Mouse (Mus musculus): Measurements from ENCODE around the gene Dnah9.

The Dnah9 gene

DNA sequence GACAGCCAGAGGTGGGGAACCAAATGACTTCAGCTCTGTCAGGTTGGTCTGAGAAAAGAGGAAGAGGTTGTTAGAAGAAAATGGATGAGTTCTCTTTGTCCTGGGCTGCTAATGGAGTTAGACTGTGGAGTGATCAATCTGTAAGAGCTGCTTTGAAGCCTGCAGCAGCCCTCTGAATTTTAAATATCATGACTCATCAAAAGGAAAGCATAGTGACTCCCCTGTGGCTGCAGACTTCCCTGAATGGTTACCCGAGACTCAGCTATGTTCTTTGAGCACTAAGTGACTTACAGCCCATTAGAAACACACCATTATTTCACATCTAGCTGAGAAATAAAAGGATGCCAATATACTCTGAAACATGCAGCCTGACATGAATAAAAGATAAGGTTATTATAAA, 240.4 kb downstream of the Dnah9 start:
- no peak for DNase-seq (ENCODE audit: low spot score in 2 of 2)

DNA sequence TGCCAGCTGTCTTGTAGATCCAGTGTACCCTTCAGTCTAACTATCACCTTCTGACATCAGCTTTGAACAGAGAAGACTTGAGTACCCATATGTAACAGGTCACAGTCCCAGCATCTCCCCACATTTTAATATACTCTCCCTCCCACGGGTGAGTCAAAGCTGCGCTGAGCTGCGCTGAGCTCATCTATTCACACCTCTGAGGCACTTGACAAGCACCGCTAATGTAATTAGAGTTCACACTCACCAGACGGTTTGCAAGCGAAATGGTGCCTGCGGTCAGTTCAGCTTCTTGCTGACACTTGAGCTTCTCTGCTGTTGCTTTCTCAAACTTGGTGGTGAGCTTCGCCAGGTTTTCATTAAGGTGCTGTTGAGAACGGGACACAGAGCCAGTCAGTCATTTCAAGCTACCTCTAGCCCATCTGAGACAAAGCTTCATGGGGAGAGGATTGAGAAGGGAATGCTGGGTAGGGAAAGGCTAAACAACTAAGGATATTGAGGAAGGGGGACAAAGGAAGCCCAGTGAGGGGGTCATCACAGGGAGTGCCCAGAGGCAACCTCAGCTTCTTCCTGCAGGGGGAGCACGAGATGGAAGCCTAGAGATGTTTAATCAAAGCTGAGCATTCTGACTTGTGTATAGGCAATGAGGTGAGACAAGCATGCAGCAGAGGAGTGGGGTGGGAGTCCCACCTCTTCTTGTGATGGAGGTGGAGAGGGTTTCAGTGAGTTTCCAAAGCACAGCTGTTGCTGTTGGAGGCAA, 249.7 kb downstream of the Dnah9 start:
- no peak for DNase-seq (ENCODE audit: low spot score in 2 of 2)

DNA sequence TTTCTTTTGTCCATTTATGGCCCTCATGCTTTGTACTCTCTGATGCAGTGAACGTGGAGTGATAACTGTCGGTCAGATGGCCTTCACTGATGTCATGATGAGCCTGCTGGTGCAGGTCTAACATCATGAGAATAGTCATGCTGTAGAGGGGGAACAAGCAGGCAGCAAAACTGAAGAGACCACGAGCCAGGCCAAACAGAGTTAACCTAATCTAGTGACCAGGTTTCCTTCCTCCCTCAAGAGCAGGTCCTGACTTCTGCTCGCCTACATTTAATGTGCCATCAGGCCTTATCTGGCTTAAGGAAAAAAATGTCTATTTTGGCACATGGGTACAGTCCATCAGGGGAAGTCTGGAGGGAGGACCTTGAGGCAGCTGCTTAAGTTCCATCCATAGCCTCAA, 259.2 kb downstream of the Dnah9 start:
- DNase-seq (ENCODE audit: low spot score in 2 of 2), result no peak

DNA sequence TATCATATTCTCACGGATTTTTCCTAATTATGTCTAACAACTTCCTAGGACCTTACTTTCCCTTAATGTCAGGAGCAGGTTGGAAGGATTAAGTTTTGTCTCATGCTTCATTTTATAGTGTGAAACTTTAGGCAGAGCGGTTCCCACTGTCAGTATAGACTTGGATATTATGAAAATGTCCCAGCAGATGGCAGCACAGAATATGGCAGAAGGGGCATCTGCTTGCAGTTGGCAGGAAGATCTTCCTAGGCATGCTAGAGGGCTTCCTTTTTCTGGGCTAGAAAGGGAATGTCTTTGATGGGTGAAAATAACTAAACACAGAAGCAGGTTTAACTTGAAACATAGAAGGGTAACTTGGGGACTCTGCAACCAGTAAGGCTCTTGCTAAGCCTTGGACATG, 262.9 kb downstream of the Dnah9 start:
- peak in 1 of 2 experiments; percentile 37 for DNase-seq (ENCODE audit: low spot score in 2 of 2)

DNA sequence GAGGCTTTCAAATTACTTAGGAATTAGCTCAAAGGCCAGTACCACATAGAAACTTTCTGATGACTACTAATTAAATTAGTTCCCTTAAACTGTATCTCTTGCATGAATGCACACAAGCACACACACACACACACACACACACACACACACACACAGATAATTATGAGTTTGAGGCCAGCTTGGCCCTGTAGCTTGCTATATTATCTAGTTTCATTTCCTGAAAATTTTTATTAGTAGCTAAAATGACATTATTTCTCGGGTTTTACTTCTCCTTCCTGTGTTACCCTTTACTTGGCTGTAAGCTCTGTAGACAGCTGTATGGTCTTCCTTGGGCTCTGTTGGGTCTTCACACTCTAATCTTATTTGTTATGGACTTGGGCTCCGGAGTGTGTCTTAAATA, 264.4 kb downstream of the Dnah9 start:
- no peak for DNase-seq (ENCODE audit: low spot score in 2 of 2)

DNA sequence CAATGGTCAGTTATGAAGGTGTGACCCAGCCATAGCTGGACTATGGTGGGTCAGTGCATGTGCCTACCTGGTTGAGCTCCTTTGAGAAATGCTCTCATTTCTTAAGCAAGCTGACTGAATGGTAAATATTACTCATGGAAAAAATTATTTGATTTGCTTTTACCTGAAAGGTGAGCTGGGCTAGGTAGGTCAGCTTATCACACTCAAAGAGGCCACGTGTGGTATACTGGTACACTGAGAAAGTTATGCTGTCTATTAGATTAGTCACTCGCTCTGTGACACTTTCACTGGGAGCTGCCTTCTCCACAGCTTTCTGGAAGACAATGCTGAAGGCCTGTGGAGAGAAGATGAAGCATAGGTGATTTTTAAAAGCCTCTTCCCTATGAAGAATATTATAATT, 286.9 kb downstream of the Dnah9 start:
- no peak for DNase-seq (ENCODE audit: low spot score in 2 of 2)

DNA sequence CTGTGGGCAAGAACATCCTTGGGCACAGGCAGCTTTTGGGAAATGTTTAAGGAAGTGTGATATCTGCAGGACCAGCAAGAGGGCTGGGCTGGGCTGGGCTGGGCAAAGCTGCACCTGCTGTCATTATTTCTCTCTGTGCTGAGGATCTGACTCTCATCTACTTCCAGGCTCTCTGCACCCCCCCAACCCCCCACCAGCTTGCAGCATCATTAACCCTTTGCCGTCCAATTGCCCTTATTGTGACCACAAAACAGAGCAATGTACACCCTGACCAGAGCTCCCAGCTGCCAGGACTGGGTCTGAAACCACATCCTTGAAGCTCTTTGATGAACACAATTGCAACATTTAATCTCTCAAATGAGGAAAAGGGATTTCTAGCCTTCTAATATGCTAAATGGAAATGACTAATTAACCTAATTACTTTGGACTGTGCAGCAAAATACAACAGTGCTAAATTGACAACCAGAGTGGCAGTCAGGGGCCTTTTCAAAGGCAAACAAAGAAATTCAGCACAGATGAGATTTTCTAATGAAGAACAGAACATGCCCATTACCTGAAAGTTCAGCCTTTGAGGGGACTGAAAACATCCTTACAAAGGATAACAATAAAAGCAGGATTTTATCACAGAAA, 291.1 kb downstream of the Dnah9 start:
- DNase-seq (ENCODE audit: low spot score in 2 of 2), result no peak

DNA sequence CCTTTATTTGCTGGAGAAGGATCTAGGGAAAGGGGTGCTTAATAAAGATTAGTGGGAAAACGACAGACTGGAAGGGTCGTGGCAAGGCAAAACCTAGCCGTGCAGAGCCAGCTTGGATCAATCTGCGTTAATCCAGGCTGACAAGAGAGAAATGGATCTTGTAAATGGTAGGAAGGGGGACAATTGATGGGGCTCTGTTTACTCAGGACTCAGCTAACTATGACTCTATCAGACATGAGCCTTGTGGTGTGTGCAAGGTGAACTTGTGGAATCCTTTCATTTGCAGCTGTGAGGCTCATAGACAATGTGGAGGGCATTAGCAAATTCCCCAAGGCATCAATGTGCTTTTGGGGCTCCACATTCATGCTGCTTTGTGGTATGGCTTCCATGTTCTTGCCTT, 306.9 kb downstream of the Dnah9 start:
- no peak for DNase-seq (ENCODE audit: low spot score in 2 of 2)

DNA sequence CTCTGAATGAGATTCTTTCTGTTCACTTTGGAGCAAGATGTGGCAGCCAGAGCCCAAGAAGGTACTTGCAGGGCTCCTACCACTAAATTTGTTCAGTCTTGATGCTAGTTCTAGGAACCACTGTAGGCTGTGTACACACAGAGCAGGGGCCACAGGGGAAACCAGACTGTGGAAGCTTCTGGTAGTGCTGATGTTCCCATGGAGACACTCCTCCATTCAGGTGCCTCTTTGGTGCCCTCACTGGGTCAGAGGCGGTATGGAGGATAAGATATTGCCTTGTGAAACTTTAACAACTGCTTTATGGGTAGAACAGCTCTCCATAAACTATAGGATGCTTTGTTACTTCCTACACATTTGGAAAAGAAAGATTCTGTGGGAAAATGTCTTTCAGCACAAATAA, 316.3 kb downstream of the Dnah9 start:
- no peak for DNase-seq (ENCODE audit: low spot score in 2 of 2)

DNA sequence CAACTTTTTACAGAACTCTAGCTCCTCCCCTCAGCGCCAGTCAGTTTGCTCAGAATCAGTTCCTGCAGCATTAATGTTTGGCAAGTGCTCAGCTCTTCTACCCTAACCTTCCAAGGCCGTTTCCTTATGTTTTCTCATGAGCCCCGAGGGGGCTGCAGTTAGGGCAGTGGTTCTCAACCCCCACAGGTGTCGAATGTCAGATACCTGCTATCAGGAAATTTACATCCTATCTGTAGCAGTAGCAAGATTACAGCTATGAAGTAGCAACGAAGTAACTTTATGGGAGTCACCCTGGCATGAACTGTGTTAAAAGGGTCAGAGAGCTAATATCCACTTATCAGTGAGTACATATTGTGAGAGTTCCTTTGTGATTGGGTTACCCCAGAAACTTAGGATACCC, 321.9 kb downstream of the Dnah9 start:
- no peak for DNase-seq (ENCODE audit: low spot score in 2 of 2)

DNA sequence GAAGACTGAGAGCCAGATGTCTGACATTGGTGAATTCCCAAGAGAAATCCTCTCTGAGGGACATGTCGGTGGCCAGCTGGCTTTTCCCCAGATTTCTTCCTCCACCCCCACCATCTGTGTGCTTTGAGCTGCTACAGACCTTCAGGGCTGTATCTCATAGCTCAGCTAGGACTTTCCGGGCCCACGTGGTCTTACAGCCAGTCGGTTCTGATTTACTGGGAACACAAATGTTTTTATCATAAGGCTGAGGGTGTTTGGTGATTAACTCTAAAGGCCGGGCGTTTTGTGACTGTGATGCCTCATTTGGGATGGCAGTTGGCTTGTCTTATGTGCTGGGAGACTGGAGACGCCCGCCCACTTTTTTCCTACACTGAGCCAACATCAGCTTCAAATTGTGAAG, 329.4 kb downstream of the Dnah9 start:
- DNase-seq (ENCODE audit: low spot score in 2 of 2), result peak; percentile 13 to 17

DNA sequence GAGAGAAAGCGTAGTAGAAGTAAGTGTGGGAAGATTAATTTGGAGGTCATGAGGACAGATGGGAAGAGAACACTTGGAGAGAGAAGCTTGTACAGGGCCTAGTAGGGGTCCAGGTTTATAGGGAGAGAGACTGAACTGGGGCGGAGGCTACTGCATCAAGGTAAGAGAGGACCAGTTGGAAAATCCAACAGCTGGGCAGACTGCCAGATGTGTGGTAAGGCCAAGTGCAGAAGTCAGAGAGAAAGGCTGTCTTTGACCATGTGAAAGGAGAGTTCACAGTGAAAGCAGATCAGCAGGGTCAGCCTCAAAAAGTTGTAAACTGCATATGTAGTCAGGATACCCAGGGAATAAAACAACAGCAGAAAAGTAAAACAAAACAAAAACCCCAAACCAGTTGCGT, 343.8 kb downstream of the Dnah9 start:
- no peak for DNase-seq (ENCODE audit: low spot score in 2 of 2)

DNA sequence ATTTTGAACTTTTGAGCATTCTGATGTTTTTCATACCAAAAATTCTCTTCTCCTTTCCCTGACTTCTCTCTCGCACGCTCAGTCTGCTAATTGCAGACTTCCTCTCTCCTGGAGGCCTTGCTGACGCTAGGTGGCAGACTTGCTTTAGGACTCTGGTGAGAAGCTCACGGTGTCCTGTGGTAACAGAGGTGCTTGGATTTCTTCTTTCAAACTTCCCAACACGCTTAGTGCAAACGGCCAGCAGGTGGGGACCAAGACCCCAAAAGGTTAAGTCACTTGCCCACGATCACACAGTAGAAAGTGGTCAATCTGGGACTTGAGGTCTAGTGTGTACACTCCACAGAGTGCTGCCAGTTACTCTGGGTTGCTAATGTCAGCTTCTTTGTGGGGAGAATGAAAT, 347.5 kb downstream of the Dnah9 start:
- DNase-seq (ENCODE audit: low spot score in 2 of 2), result peak; percentile 32 to 66

DNA sequence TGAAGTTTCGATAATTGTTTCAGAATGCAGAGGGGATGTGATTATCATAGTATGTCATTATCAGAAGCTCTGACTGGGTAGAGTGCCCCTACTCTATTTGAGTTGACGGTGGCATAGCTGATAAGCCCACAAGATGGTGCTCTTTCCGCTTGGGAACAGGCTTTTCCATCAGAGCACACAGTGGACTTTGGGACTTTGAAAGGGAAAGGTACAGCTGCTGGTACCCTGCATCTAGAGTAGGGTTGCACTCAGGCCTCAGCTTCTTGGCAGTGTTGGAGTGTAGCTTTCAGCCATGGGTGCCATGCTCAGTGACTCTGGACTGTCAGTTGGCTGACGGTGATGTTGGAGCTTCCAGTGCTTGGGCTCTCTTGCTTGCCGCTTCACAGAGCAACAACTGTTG, 348.1 kb downstream of the Dnah9 start:
- no peak for DNase-seq (ENCODE audit: low spot score in 2 of 2)

DNA sequence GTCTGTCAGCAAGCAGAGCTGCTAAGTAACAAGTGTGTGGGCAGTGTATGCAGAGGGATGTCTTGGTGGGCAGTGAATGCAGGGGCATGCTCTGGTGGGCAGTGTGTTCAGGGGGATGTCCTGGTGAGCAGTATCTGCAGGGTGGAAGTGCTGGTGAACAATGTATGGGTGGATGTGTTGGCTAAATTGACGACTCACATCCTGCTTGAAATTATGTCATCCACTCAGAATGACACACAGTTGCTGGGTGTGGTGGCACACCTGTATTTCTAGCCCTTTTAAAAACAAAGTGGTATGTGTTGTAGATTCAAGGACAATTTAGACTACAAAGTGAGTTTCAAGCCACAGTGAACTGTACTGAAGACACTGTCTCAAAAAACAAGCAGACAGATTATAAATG, 350.2 kb downstream of the Dnah9 start:
- DNase-seq (ENCODE audit: low spot score in 2 of 2), result no peak

DNA sequence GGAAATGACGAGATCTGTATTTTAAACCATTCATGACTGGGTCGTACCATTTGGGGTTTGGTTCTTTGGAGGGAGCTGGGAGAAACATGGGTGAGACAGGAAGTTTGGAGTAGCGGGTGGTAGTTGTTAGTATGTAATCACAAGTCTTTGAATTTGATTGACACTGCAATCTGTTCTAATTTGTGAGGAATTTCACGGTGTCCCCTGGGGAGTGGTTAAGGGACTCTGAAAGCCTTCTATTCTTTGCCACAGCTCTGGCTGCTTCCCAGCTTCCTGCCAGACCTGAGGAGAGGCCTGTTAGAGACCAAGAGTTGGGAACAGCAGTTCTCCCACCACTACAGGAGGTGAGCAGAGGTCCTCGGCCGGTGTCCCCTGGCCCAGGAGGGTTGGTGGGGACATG, 352.1 kb downstream of the Dnah9 start:
- no peak for DNase-seq (ENCODE audit: low spot score in 2 of 2)

DNA sequence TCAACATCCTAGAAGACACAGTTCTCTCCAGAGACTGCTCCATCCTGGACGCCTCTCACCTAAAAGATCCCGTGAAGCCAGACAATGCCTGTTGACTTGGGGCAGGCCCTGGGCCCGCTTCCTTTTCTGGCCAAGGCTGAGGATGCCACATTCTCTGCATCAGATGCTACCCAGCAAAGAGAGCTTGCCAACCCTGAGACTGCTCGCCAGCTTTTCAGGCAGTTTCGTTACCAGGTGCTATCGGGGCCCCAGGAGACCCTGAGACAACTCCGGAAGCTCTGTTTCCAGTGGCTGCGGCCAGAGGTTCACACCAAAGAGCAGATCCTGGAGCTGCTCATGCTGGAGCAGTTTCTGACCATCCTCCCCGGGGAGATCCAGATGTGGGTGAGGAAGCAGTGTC, 354.0 kb downstream of the Dnah9 start:
- DNase-seq (ENCODE audit: low spot score in 2 of 2), result no peak

DNA sequence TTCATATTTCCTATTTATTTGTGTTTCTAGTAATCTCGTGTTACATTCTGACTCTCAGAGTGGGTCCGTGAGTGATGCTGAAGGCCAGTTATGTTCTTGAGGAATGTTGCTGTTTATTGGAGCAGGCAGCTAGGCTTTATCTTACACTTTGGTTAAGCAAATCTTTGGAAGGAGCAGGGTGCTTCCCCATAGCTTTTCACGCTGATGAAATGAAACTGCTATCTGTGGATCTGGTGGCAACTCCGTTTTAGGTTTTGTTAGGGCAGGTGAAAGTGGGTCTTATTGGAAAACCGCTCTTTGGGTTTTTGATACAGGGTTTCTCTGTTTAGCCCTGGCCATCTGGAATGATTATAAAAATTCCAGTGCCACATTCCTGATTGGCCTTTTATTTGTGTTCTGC, 356.3 kb downstream of the Dnah9 start:
- DNase-seq (ENCODE audit: low spot score in 2 of 2), result no peak

DNA sequence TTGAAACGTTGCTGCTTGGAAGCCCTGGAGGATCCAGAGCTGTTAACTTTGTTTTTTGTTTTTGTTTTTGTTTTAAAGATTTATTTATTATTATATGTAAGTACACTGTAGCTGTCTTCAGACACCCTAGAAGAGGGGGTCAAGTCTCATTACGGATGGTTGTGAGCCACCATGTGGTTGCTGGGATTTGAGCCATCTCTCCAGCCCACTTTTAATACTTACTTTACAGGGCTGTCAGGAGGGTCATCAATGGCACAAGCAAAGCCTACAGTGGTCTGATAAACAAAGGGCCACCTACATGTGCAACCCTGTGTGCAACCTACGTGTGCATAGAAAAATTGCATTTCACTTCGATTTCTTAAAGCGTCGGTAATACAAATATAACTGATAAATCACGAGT, 360.8 kb downstream of the Dnah9 start:
- no peak for DNase-seq (ENCODE audit: low spot score in 2 of 2)

DNA sequence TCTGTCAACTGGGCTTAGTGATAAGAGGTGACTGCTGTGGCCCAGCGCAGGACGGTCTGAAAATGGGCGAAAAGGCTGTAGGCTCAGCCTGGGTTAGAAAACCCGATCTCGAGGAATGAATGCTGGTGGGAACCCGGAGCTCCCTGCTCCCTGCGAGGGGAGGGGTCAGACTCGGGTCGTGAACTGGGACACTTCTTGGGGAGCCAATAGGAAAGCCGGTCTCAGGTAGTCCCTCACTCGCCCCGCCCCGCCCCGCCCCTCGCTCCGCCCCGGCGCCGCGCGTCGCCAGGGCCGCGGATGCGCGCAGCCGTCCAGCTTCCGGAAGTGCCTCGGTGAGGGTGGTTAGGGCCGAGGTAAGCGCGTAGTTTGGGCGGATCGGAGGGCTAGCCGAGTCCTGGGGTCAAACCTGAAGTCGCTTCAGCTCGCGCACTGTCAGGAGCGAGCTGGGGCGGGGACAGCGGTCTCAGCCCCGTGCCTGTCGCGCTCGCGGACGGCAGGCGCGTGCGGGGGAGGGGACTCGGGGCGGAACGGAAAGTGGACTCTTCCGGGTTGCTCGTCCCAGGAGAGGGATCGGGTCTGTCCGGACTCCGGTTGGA, 361.3 kb downstream of the Dnah9 start, which contains the start of gene Zkscan6:
Gene Zkscan6 (plus strand): TSS at position 267 of the 596 bp plus-strand sequence.
- peak; percentile 76 to 77 for DNase-seq (ENCODE audit: low spot score in 2 of 2)

DNA sequence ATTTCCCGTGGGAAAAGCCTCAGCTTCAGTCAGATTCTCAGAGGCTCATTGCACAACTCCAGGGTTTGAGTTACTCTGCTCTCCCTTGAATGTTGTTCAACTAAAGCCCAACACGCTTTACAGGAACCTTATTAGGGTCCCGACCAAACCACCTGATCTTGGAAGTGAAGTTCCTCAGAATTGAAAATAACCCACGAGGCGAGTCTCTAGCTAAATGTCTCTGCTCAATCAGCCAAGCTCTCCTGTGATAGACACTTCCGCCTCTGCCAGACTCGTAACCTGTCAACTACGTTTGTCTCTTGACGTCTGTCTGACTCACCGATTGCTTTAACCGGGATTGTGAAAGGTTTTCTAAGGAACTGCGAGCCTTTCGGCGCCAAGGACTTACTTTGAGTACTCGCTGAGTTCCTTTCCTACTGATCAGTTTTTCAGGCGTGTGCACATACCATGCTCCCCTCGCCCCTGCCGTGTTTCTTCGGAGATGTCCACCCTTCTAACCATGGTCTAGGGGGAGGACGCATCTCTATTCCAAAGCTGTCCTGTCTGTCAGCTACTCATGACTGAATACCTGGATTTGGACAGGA, 361.9 kb downstream of the Dnah9 start:
- DNase-seq (ENCODE audit: low spot score in 2 of 2), result peak in 1 of 2 experiments; percentile 12

DNA sequence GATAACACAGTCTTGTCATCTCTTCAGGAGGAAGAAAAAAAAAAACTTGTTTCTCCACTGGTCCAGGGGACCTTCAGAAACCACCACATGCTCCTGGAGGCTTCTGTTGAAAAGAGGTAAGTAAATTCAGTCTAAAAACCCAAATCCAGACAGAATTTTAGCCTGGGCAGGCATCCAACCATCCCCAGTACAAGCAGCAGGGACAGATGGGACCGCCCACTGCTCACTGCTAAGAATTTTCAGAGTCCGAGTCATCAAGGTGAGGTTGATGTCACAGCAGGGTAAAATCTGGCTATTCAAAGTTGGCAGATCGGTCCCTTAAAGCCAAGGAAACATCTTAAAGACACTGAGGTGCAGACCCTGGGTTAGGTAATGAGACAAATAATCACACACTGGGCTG, 366.5 kb downstream of the Dnah9 start:
- peak; percentile 52 to 63 for DNase-seq (ENCODE audit: low spot score in 2 of 2)

DNA sequence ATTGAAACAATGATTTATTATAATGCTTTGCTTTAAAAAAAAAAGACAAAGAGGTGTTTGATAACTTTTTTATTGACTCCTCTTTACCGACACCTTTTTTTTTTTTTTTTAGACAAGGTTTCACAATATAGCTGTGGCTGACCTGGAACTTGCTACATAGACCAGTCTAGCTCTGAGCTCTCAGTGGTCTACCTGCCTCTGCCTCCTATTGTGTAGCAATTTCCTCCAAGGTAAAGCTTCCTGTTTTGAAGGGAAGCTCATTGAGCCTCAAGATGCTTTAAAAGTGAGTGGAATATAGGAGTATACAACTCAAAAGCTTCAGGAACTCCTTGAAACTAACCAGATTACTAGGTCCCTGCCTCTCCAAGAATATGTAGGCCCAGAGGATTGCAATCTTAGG, 372.5 kb downstream of the Dnah9 start:
- DNase-seq (ENCODE audit: low spot score in 2 of 2), result no peak
